Mouse (Mus musculus): ENCODE results near the gene Macrod2.

DNA sequence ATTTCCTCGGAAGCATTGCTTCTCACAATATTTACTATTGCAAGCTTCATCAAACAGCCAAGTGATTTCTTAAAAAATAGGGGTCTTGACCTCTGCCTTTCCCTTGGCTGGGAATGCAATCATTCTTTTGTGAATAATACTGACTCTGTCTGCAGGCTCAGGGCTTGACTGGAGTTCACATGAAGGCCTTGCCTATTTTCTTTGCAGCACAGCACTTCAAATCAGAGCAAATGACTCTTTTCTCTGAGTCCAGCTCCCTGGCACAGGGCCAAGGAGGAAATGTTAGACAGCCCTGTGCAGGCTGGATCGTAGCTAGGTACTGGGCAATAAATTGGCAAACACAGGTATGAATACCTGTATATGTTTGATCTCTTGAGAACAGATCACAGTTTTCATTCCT, 1464.1 kb downstream of the Macrod2 start:
- TF ChIP-seq CTCF (IDR thresholded peaks at IDR 0.05; ENCODE audit: low read depth) (no peak), EP300 (optimal IDR thresholded peaks at IDR 0.05) (no peak)

Measured in stomach, postnatal 0 days (tissue).